Mouse (Mus musculus) erythroblast, adult 5-6 weeks (primary cell): ENCODE measurements around the gene Il17a. TPM values are rescaled to one million over a fixed set of nuclear protein-coding genes. Genes with fewer than 3 reads are reported as not detected.

ENCODE experiments used
- total RNA-seq, 2 experiments: library from RNA; stranded (forward) in 1 of 2; stranded (reverse) in 1 of 2; fragments of 150-400 nt in 1 of 2; fragments of 200-764, 138-1000 nt in 1 of 2; gene quantifications; 2 replicates each; pipeline versions ENCODE4 v1.2.3 to v1.2.4; 2015 to 2017; ENCODE audit warnings: low replicate concordance in 2 of 2

Il17a gene
- total RNA-seq, 2 experiments from 2014 or later, result not detected

Other genes starting within 250 kb of the Il17a start
- gene Pkhd1, start 112.8 kb upstream of the Il17a start, total RNA-seq (2015; ENCODE audit: low replicate concordance), result not detected in 2 replicates
- gene Pkhd1, start 112.8 kb upstream of the Il17a start, total RNA-seq (2017; ENCODE audit: low replicate concordance), result not detected in 2 replicates
- not detected in 2 replicates for gene Il17f, start 59.7 kb downstream of the Il17a start, total RNA-seq (2015; ENCODE audit: low replicate concordance)
- gene Il17f, start 59.7 kb downstream of the Il17a start, total RNA-seq (2017; ENCODE audit: low replicate concordance), result 1.4 TPM in 1 of 2 replicates, not detected in the other
- 125 and 131 TPM in 2 replicates for gene Mcm3, start 89.4 kb downstream of the Il17a start, total RNA-seq (2015; ENCODE audit: low replicate concordance)
- 61.2 and 67.2 TPM in 2 replicates for gene Mcm3, start 89.4 kb downstream of the Il17a start, total RNA-seq (2017; ENCODE audit: low replicate concordance)
- gene Paqr8, start 159.7 kb downstream of the Il17a start, total RNA-seq (2015; ENCODE audit: low replicate concordance), result 1.9 TPM in 1 of 2 replicates, not detected in the other
- gene Paqr8, start 159.7 kb downstream of the Il17a start, total RNA-seq (2017; ENCODE audit: low replicate concordance), result 0.14 and 1.3 TPM in 2 replicates
- not detected in 2 replicates for gene Efhc1, start 220.7 kb downstream of the Il17a start, total RNA-seq (2015; ENCODE audit: low replicate concordance)
- not detected in 2 replicates for gene Efhc1, start 220.7 kb downstream of the Il17a start, total RNA-seq (2017; ENCODE audit: low replicate concordance)